Mouse (Mus musculus) kidney, adult 2 months (tissue): ENCODE measurements around the gene Celsr1. TPM values are rescaled to one million over a fixed set of nuclear protein-coding genes. Genes with fewer than 3 reads are reported as not detected.

Source experiments
- DNase-seq: peaks from one replicate; pipeline ENCODE4 v3.0.0; 2021
- H3K27ac ChIP-seq: fragments of 200-500 bp; 2 replicates; pipeline ENCODE4 v1.5.1; 2012; ENCODE audit warnings: low read depth, low read length, control low read depth, inconsistent platforms; ENCODE audit not compliant: insufficient read depth
- H3K27me3 ChIP-seq: fragments of 200-500 bp; replicated peaks from 2 replicates; pipeline ENCODE4 v1.6.1; 2012; ENCODE audit warnings: mild to moderate bottlenecking, moderate library complexity, low read length, inconsistent platforms; ENCODE audit not compliant: control insufficient read depth, insufficient read depth
- H3K36me3 ChIP-seq: fragments of 200-500 bp; 2 replicates; pipeline ENCODE4 v1.6.1; 2012; ENCODE audit warnings: mild to moderate bottlenecking, moderate library complexity, low read length, inconsistent platforms; ENCODE audit not compliant: control insufficient read depth, insufficient read depth
- H3K4me1 ChIP-seq: fragments of 200-500 bp; 2 replicates; pipeline ENCODE4 v1.6.1; 2011; ENCODE audit warnings: low read length; ENCODE audit not compliant: control insufficient read depth, insufficient read depth
- H3K4me3 ChIP-seq: fragments of 200-500 bp; 2 replicates; pipeline ENCODE4 v1.5.1; 2011; ENCODE audit warnings: mild to moderate bottlenecking, low read depth, low read length, control low read depth; ENCODE audit not compliant: insufficient read depth
- CTCF ChIP-seq: fragments of 200-500 bp; conservative IDR thresholded peaks from 2 replicates; pipeline ENCODE4 v1.5.1; 2011; ENCODE audit warnings: low read depth, mild to moderate bottlenecking, control low read depth, low read length, moderate library complexity, mixed read lengths; ENCODE audit not compliant: insufficient read depth, insufficient read length
- POLR2A ChIP-seq: fragments of 200-500 bp; IDR thresholded peaks from one replicate; pipeline ENCODE4 v1.6.1; 2011; ENCODE audit warnings: low read depth, low read length, control low read depth
- WGBS: fragments of 180-500 bp; shearing (Covaris S2); methylation state at CpG from one replicate; pipeline ENCODE4 v1.1.7; 2018; 5-methylcytosine and 5-hydroxymethylcytosine counted together
- polyA plus RNA-seq: library from polyadenylated mRNA; depleted of rRNA; stranded (reverse); fragments of >200 nt; gene quantifications from 2 replicates; pipeline ENCODE4 v1.2.3, GENCODE M21; 2012

Gene Celsr1
- polyA plus RNA-seq, 1 experiment, result 12.4 TPM

- no peak overlapping the region for H3K4me3 ChIP-seq
- peak; percentile 58 for DNase-seq
- no peaks in the 10 kb centered on the region for H3K27me3 ChIP-seq
- no peaks in the 10 kb centered on the region for H3K36me3 ChIP-seq
- H3K27ac ChIP-seq, result peak overlapping the region; percentile 49
- H3K4me1 ChIP-seq, result peaks cover 44% of the 10 kb centered on the region
- WGBS, result 38% methylated on average over 14 of the region's 14 CpGs
- no peak for TF ChIP-seq POLR2A
- TF ChIP-seq CTCF, result no peak
These were observed 39.5 kb downstream of the Celsr1 start for GRCm38 (mm10) chr15:85993931-85994583.

- Histone ChIP-seq H3K36me3 (no peaks in the 10 kb centered on the region), H3K4me1 (peaks cover 44% of the 10 kb centered on the region), H3K4me3 (no peak overlapping the region), H3K27me3 (no peaks in the 10 kb centered on the region), H3K27ac (peak overlapping the region; percentile 66; the same call in 1 of the 2 replicates)
- peak; percentile 42 for DNase-seq
- no peak for TF ChIP-seq POLR2A
- TF ChIP-seq CTCF, result no peak
These were observed 40.2 kb downstream of the Celsr1 start for GRCm38 (mm10) chr15:85993386-85993785.

- WGBS, result 16% methylated on average over 3 of the region's 3 CpGs
- no peak for DNase-seq
- peak overlapping the region; percentile 66 for H3K27ac ChIP-seq
- no peaks in the 10 kb centered on the region for H3K27me3 ChIP-seq
- TF ChIP-seq CTCF (no peak), POLR2A (no peak)
- H3K36me3 ChIP-seq, result no peaks in the 10 kb centered on the region
- no peak overlapping the region for H3K4me3 ChIP-seq
- H3K4me1 ChIP-seq, result peaks cover 44% of the 10 kb centered on the region
These were observed 41.5 kb downstream of the Celsr1 start for GRCm38 (mm10) chr15:85992125-85992495.

- TF ChIP-seq CTCF, result no peak
- TF ChIP-seq POLR2A, result no peak
- peak; percentile 92 for DNase-seq
- Histone ChIP-seq H3K4me1 (peaks cover 38% of the 10 kb centered on the region), H3K27me3 (no peaks in the 10 kb centered on the region), H3K4me3 (no peak overlapping the region), H3K36me3 (no peaks in the 10 kb centered on the region), H3K27ac (peak overlapping the region; percentile 89)
- 39% methylated on average over 5 of the region's 5 CpGs for WGBS
These were observed 42.0 kb downstream of the Celsr1 start for GRCm38 (mm10) chr15:85991453-85992124.

- H3K27me3 ChIP-seq, result no peaks in the 10 kb centered on the region
- H3K27ac ChIP-seq, result peak overlapping the region; percentile 89
- no peak for DNase-seq
- H3K4me3 ChIP-seq, result no peak overlapping the region
- TF ChIP-seq POLR2A, result no peak
- no peak for TF ChIP-seq CTCF
- WGBS, result 72% methylated on average over 17 of the region's 17 CpGs
- no peaks in the 10 kb centered on the region for H3K36me3 ChIP-seq
- H3K4me1 ChIP-seq, result peaks cover 36% of the 10 kb centered on the region
These were observed 42.7 kb downstream of the Celsr1 start for GRCm38 (mm10) chr15:85990696-85991443.

- peaks cover 19% of the 10 kb centered on the region for H3K4me1 ChIP-seq
- no peak overlapping the region for H3K4me3 ChIP-seq
- no peaks in the 10 kb centered on the region for H3K36me3 ChIP-seq
- H3K27me3 ChIP-seq, result no peaks in the 10 kb centered on the region
- H3K27ac ChIP-seq, result no peak overlapping the region
- WGBS, result 71% methylated on average over 5 of the region's 5 CpGs
- DNase-seq, result no peak
- TF ChIP-seq CTCF, result no peak
- TF ChIP-seq POLR2A, result no peak
These were observed 45.7 kb downstream of the Celsr1 start for GRCm38 (mm10) chr15:85987896-85988295.

- DNase-seq, result no peak
- no peaks in the 10 kb centered on the region for H3K27me3 ChIP-seq
- H3K4me3 ChIP-seq, result no peak overlapping the region
- no peak overlapping the region for H3K27ac ChIP-seq
- no peaks in the 10 kb centered on the region for H3K36me3 ChIP-seq
- H3K4me1 ChIP-seq, result peaks cover 6% of the 10 kb centered on the region; the same call in 1 of the 2 replicates
- WGBS, result 87% methylated on average over 4 of the region's 4 CpGs
- TF ChIP-seq CTCF, result no peak
- no peak for TF ChIP-seq POLR2A
These were observed 47.4 kb downstream of the Celsr1 start for GRCm38 (mm10) chr15:85986170-85986569.
